Mouse (Mus musculus) neural tube, embryonic 11.5 days (tissue): ENCODE results near the gene H2-Q4. TPM values are rescaled to one million over a fixed set of nuclear protein-coding genes. Genes with fewer than 3 reads are reported as not detected.
"Not testable (repeated sequence)": the region's sequence is repeated elsewhere in the genome, so short reads cannot be mapped to it uniquely, and the experiment has no call there.

Experiments
- ATAC-seq: fragments of 200-750 bp; cut with Nextera tagmentation; 2 replicates; pipeline ENCODE4 v1.8.0; 2017; ENCODE audit warnings: moderate number of reproducible peaks, mild to moderate bottlenecking, moderate TSS enrichment, moderate library complexity; ENCODE audit not compliant: insufficient read depth, low FRiP score, low TSS enrichment
- DNase-seq: peaks from one replicate; pipeline ENCODE4 v3.0.0-alpha.2; 2015; ENCODE audit warnings: low spot score
- H3K27ac ChIP-seq: fragments of 300-500 bp; sonication (generic); 2 replicates; pipeline ENCODE4 v1.5.1; 2014; ENCODE audit warnings: low read depth, mild to moderate bottlenecking, low read length
- H3K27me3 ChIP-seq: fragments of 300-500 bp; sonication (generic); 2 replicates; pipeline ENCODE4 v1.6.1; 2014; ENCODE audit warnings: mild to moderate bottlenecking, low read length, mixed read lengths; ENCODE audit not compliant: control insufficient read depth, insufficient read depth
- H3K36me3 ChIP-seq: fragments of 300-500 bp; sonication (generic); 2 replicates; pipeline ENCODE4 v1.6.1; 2014; ENCODE audit warnings: mild to moderate bottlenecking, low read length, moderate library complexity, mixed read lengths; ENCODE audit not compliant: control insufficient read depth, insufficient read depth
- H3K4me1 ChIP-seq: fragments of 300-500 bp; sonication (generic); 2 replicates; pipeline ENCODE4 v1.6.1; 2014; ENCODE audit warnings: low read length, mixed read lengths; ENCODE audit not compliant: control insufficient read depth, insufficient read depth
- H3K4me2 ChIP-seq: fragments of 300-500 bp; sonication (generic); 2 replicates; pipeline ENCODE4 v1.6.1; 2014; ENCODE audit warnings: low read depth, mild to moderate bottlenecking, moderate library complexity
- H3K4me3 ChIP-seq: fragments of 300-500 bp; sonication (generic); 2 replicates; pipeline ENCODE4 v1.5.1; 2014; ENCODE audit warnings: low read depth, low read length
- H3K9ac ChIP-seq: fragments of 300-500 bp; sonication (generic); 2 replicates; pipeline ENCODE4 v1.6.1; 2014; ENCODE audit warnings: mild to moderate bottlenecking, low read length
- H3K9me3 ChIP-seq: fragments of 300-500 bp; sonication (generic); 2 replicates; pipeline ENCODE4 v1.6.1; 2016; ENCODE audit warnings: low read length; ENCODE audit not compliant: control insufficient read depth
- WGBS: fragments of 180-500 bp; shearing (Covaris S2); extraction: QIAGEN DNeasy Blood & Tissue Kit; methylation state at CpG from one replicate; pipeline ENCODE4 v1.1.7; 2014; 5-methylcytosine and 5-hydroxymethylcytosine counted together
- polyA plus RNA-seq: library from polyadenylated mRNA; unstranded; fragments of >200 nt; fragmentation: Nextera tagmentation; extraction: Ambion mirVana; gene quantifications from 2 replicates; pipeline ENCODE4 v1.2.1, GENCODE M21; 2014

The H2-Q4 gene
- polyA plus RNA-seq, 1 experiment from 2014 or later, result 1.6 TPM

DNA sequence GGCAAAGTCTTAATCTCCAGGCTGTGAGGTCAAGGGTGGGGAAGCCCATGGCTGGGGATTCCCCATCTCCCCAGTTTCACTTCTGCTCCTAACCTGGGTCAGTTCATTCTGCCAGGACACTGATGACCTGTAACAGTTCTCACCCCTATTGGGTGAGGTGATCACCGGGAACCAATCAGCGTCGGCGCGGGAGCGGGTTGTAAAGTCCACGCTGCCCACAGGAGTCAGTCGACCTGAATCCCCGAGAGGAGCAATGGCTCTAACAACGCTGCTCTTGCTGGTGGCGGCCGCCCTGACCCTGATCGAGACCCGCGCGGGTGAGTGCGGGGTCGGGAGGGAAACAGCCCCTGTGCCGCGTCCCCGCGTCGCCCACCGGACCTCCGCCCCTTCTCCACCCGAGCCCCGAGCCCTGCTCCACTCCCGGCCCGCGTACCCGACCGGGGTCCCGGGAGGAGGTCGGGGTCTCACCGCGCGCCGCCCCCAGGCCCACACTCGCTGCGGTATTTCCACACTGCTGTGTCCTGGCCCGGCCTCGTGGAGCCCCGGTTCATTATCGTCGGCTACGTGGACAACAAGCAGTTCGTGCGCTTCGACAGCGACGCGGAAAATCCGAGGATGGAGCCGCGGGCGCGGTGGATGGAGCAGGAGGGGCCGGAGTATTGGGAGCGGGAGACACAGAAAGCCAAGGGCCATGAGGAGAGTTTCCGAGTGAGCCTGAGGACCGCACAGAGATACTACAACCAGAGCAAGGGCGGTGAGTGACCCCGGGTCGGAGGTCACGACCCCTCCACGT lies 45.4 kb downstream of the H2-Q4 start, which contains the start of gene H2-Q6:
Gene H2-Q6, plus strand, starts transcription at position 227 of the 793 bp plus-strand sequence.
- peak within 1 kb of the TSS; percentile 46 for H3K4me2 ChIP-seq
- 2% methylated on average over 52 of the region's 66 CpGs for WGBS
- H3K4me3 ChIP-seq, result peak within 1 kb of the TSS; percentile 29
- H3K27me3 ChIP-seq, H3K4me1 ChIP-seq, H3K36me3 ChIP-seq, H3K27ac ChIP-seq, H3K9me3 ChIP-seq: not testable (repeated sequence)
- H3K9ac ChIP-seq, result peak within 1 kb of the TSS; percentile 31; the same call in 1 of the 2 replicates
- ATAC-seq, result peak; percentile 73
- peak; percentile 63 for DNase-seq

- peak overlapping the region; percentile 46 for H3K4me2 ChIP-seq
- WGBS, result 14% methylated on average over 28 of the region's 28 CpGs
- 0 out of 2 replicates have a peak, but pooled peaks have one; percentile 2 for ATAC-seq
- H3K9ac ChIP-seq, H3K4me1 ChIP-seq, H3K9me3 ChIP-seq, H3K27me3 ChIP-seq, H3K27ac ChIP-seq, H3K36me3 ChIP-seq, DNase-seq: not testable (repeated sequence)
- H3K4me3 ChIP-seq, result peak overlapping the region; percentile 29; the same call in 1 of the 2 replicates
Observed at GRCm38 (mm10) chr17:35425474-35425873, 46.1 kb downstream of the H2-Q4 start.

DNA sequence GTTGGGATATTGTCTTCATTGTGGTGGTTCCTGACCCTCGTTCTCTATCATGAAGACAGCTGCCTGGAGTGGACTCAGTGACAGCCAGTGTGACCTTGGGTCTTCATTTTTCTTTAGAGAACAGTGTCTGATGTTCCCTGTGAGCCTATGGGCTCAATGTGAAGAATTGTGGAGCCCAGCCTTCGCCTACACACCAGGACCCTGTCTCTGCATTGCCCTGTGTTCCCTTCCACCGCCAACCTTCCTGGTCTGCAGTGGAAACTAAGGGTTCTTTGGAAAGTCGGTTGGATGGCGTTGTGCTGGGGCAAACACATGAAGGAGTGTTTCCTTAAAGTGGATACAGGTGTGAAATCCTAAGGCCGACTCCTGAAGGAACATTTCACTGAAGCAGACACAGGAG lies 49.5 kb downstream of the H2-Q4 start:
- not testable (repeated sequence) for ATAC-seq, DNase-seq, H3K27ac ChIP-seq, H3K9ac ChIP-seq, H3K4me3 ChIP-seq, H3K9me3 ChIP-seq, H3K27me3 ChIP-seq, H3K4me1 ChIP-seq, H3K36me3 ChIP-seq, H3K4me2 ChIP-seq
- 88% methylated on average over 6 of the region's 6 CpGs for WGBS

DNA sequence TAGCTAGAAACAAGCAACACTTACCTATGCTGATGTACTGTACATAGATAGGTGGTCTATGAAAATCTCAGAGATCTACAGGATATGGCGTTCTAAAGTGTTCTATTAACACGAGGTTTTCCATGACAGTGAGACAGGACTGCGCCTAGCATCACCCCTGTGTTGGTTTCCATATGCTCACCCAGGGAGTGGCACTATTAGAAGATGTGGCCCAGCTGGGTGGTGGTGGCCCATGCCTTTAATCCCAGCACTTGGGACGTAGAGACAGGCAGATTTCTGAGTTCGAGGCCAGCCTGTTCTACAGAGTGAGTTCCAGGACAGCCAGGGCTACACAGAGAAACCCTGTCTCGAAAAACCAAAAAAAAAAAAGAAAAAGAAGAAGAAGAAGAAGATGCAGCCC lies 51.3 kb downstream of the H2-Q4 start:
- DNase-seq, ATAC-seq, H3K27ac ChIP-seq, H3K9me3 ChIP-seq, H3K9ac ChIP-seq, H3K4me1 ChIP-seq, H3K36me3 ChIP-seq, H3K4me3 ChIP-seq, H3K4me2 ChIP-seq, H3K27me3 ChIP-seq: not testable (repeated sequence)
- 86% methylated on average over 6 of the region's 6 CpGs for WGBS

DNA sequence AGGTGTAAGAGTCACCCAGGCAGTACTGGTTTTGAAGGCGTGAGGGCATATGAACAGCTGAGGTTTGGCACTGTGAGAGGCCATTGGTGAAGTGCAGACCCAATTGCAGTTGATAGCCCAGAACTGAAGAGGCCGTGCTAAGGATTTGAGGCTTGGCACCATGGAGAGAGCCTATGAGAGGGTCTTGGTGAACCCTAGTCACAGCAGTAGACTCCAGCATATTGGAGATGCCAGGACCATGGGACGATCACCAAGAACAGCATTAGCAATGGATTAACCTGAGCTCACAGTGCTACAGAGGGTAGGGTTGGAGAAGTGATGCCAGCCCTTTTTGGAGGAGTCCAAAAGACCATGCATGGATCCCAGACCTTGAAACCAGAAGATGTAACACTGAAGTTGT lies 52.8 kb downstream of the H2-Q4 start:
- 89% methylated on average over 3 of the region's 3 CpGs for WGBS
- not testable (repeated sequence) for H3K36me3 ChIP-seq, H3K27ac ChIP-seq, H3K4me1 ChIP-seq, DNase-seq, H3K9ac ChIP-seq, H3K9me3 ChIP-seq, H3K4me3 ChIP-seq, ATAC-seq, H3K4me2 ChIP-seq, H3K27me3 ChIP-seq

- not testable (repeated sequence) for H3K27me3 ChIP-seq, H3K27ac ChIP-seq, H3K36me3 ChIP-seq, H3K4me2 ChIP-seq, H3K4me3 ChIP-seq, H3K9ac ChIP-seq, ATAC-seq, H3K4me1 ChIP-seq, H3K9me3 ChIP-seq
- 9% methylated on average over 8 of the region's 8 CpGs for WGBS
- DNase-seq, result peak; percentile 75
Observed at GRCm38 (mm10) chr17:35434836-35435235, 55.4 kb downstream of the H2-Q4 start.

Other genes with a start within 250 kb of the H2-Q4 start
- 0.81 and 0.93 TPM in 2 replicates for gene Apom, start 247.6 kb upstream of the H2-Q4 start, polyA plus RNA-seq
- gene Bag6, start 244.4 kb upstream of the H2-Q4 start, polyA plus RNA-seq, result 99.4 and 105 TPM in 2 replicates
- gene Prrc2a, start 214.7 kb upstream of the H2-Q4 start, polyA plus RNA-seq, result 185 and 194 TPM in 2 replicates
- gene Aif1, start 203.5 kb upstream of the H2-Q4 start, polyA plus RNA-seq, result 4.1 and 6.7 TPM in 2 replicates
- 5.8 and 9.1 TPM in 2 replicates for gene Lst1, start 191.2 kb upstream of the H2-Q4 start, polyA plus RNA-seq
- 0.27 TPM in 1 of 2 replicates, not detected in the other for gene Ltb, start 185.2 kb upstream of the H2-Q4 start, polyA plus RNA-seq
- 0.16 TPM in 1 of 2 replicates, not detected in the other for gene Tnf, start 177.6 kb upstream of the H2-Q4 start, polyA plus RNA-seq
- 0.28 TPM in 1 of 2 replicates, not detected in the other for gene Lta, start 174.3 kb upstream of the H2-Q4 start, polyA plus RNA-seq
- 0.50 TPM in 1 of 2 replicates, not detected in the other for gene Gm16181, start 158.8 kb upstream of the H2-Q4 start, polyA plus RNA-seq
- gene Atp6v1g2, start 146.0 kb upstream of the H2-Q4 start, polyA plus RNA-seq, result 14.1 and 16.8 TPM in 2 replicates
- 4.7 and 5.0 TPM in 2 replicates for gene Nfkbil1, start 143.8 kb upstream of the H2-Q4 start, polyA plus RNA-seq
- 634 and 672 TPM in 2 replicates for gene Ddx39b, start 137.9 kb upstream of the H2-Q4 start, polyA plus RNA-seq
- gene H2-D1, start 116.9 kb upstream of the H2-Q4 start, polyA plus RNA-seq, result 47.9 and 56.5 TPM in 2 replicates
- not detected in 2 replicates for gene H2-Q1, start 59.2 kb upstream of the H2-Q4 start, polyA plus RNA-seq
- gene H2-Q2, start 37.4 kb upstream of the H2-Q4 start, polyA plus RNA-seq, result 1.3 TPM in 1 of 2 replicates, not detected in the other
- gene H2-Q6, start 45.2 kb downstream of the H2-Q4 start, polyA plus RNA-seq, result 0.99 and 1.4 TPM in 2 replicates
- gene H2-Q7, start 59.5 kb downstream of the H2-Q4 start, polyA plus RNA-seq, result 11.2 and 12.5 TPM in 2 replicates
- 0.28 and 0.81 TPM in 2 replicates for gene H2-Q10, start 90.5 kb downstream of the H2-Q4 start, polyA plus RNA-seq
- not detected in 2 replicates for gene Pou5f1, start 126.4 kb downstream of the H2-Q4 start, polyA plus RNA-seq
- 46.8 and 54.8 TPM in 2 replicates for gene Tcf19, start 137.2 kb downstream of the H2-Q4 start, polyA plus RNA-seq
- gene Cchcr1, start 137.5 kb downstream of the H2-Q4 start, polyA plus RNA-seq, result 9.4 and 10.3 TPM in 2 replicates
- gene Psors1c2, start 153.6 kb downstream of the H2-Q4 start, polyA plus RNA-seq, result 0.85 and 0.89 TPM in 2 replicates
- gene Cdsn, start 172.5 kb downstream of the H2-Q4 start, polyA plus RNA-seq, result 0.13 TPM in 1 of 2 replicates, not detected in the other
- not detected in 2 replicates for gene 2300002M23Rik, start 187.8 kb downstream of the H2-Q4 start, polyA plus RNA-seq
- gene Sfta2, start 221.9 kb downstream of the H2-Q4 start, polyA plus RNA-seq, result not detected in 2 replicates
- not detected in 2 replicates for gene Gm9573, start 247.0 kb downstream of the H2-Q4 start, polyA plus RNA-seq